Mouse (Mus musculus) ES-Bruce4 (cell line): ENCODE data around the gene Casz1.

Source experiments
- CTCF ChIP-seq: IDR thresholded peaks from one replicate; pipeline ENCODE4 v1.8.1; 2011; ENCODE audit warnings: low read depth, low read length
- EP300 ChIP-seq: IDR thresholded peaks from 2 replicates; pipeline ENCODE4 v1.6.1; 2011; ENCODE audit warnings: low read depth, low read length; ENCODE audit not compliant: insufficient read depth
- POLR2A ChIP-seq: IDR thresholded peaks from one replicate; pipeline ENCODE4 v1.8.1; 2011; ENCODE audit warnings: low read length; ENCODE audit not compliant: insufficient read depth

DNA sequence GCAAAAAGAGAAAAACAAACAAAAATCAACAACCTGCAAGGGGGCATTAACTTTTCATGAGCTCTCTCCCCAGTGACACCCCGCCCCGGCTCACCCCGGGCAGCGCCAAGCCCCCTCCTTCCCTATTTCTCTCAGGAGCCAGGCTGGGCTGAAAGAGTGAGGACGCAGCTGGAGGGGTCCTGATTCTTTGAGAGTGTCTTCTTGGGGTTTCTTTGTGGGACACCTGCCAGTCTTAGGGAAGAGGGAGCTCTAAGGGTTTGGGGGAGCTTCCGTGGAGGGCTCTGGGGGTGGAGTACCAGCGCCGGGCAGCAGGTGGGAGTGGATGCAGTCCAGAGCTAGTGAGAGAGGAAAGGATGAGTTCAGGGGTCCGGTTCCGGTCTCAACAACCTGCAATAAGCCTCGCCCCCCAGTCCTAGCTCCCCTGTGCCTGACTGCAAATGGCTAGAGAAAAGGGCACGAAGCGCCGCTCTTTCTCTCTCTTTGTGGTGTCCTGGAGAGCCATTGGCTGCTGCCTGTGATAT lies 32.8 kb upstream of the Casz1 start:
- TF ChIP-seq POLR2A (no peak), CTCF (no peak), EP300 (no peak)
